Mouse (Mus musculus) MEL (cell line): ENCODE data around the gene Trak1. TPM values are rescaled to one million over a fixed set of nuclear protein-coding genes. Genes with fewer than 3 reads are reported as not detected.

Experiments
- DNase-seq: peaks from one replicate; pipeline ENCODE4 v3.0.0; 2011; ENCODE audit warnings: low read depth, low spot score
- H3K27ac ChIP-seq: 2 replicates; pipeline ENCODE4 v1.5.1; 2012; ENCODE audit warnings: low read depth, mild to moderate bottlenecking, control low read depth, low read length, moderate library complexity; ENCODE audit not compliant: control insufficient read depth
- H3K27me3 ChIP-seq, 2 experiments: fragments of 150-350 bp in 1 of 2; sonication (generic) in 1 of 2; 2 replicates each; pipeline ENCODE4 v1.6.1; 2012; ENCODE audit warnings: low read length in 2 of 2, mild to moderate bottlenecking in 2 of 2, improper control_type of control experiment in 1 of 2, moderate library complexity in 1 of 2; ENCODE audit not compliant: insufficient read depth in 2 of 2, control insufficient read depth in 1 of 2
- H3K36me3 ChIP-seq, 2 experiments: 2 replicates each; pipeline ENCODE4 v1.6.1; 2012 to 2014; ENCODE audit warnings: low read length in 2 of 2, improper control_type of control experiment in 1 of 2, inconsistent platforms in 1 of 2, mild to moderate bottlenecking in 1 of 2; ENCODE audit not compliant: insufficient read depth in 2 of 2, control insufficient read depth in 1 of 2
- H3K4me1 ChIP-seq, 2 experiments: fragments of 150-350 bp in 1 of 2; sonication (generic) in 1 of 2; 2 replicates each; pipeline ENCODE4 v1.6.1; 2012; ENCODE audit warnings: low read length in 2 of 2, improper control_type of control experiment in 1 of 2, mild to moderate bottlenecking in 1 of 2; ENCODE audit not compliant: insufficient read depth in 2 of 2, control insufficient read depth in 1 of 2
- H3K4me3 ChIP-seq, 2 experiments: fragments of 150-350 bp in 1 of 2; sonication (generic) in 1 of 2; 2 replicates each; pipeline ENCODE4 v1.5.1; 2012; ENCODE audit warnings: low read depth in 2 of 2, low read length in 2 of 2, mild to moderate bottlenecking in 2 of 2, moderate library complexity in 2 of 2, control low read depth in 1 of 2, improper control_type of control experiment in 1 of 2; ENCODE audit not compliant: control insufficient read depth in 1 of 2, insufficient read depth in 1 of 2
- H3K79me2 ChIP-seq: 2 replicates; pipeline ENCODE4 v1.6.1; 2012; ENCODE audit warnings: mild to moderate bottlenecking, low read length, moderate library complexity; ENCODE audit not compliant: control insufficient read depth, poor library complexity, insufficient read depth
- H3K9ac ChIP-seq: 2 replicates; pipeline ENCODE4 v1.6.1; 2012; ENCODE audit warnings: low read depth, mild to moderate bottlenecking, control low read depth, low read length, moderate library complexity; ENCODE audit not compliant: control insufficient read depth, poor library complexity, severe bottlenecking
- H3K9me3 ChIP-seq: fragments of 150-350 bp; sonication (generic); replicated peaks from 2 replicates; pipeline ENCODE4 v1.6.1; 2012; ENCODE audit warnings: mild to moderate bottlenecking, low read length, improper control_type of control experiment, moderate library complexity; ENCODE audit not compliant: insufficient read depth
- BHLHE40 ChIP-seq: IDR thresholded peaks from 2 replicates; pipeline ENCODE4 v1.6.1; 2012; ENCODE audit warnings: low read depth, mild to moderate bottlenecking, inconsistent platforms, low read length, improper control_type of control experiment, borderline replicate concordance
- CTCF ChIP-seq, 3 experiments: IDR thresholded peaks in 2 of 3; conservative IDR thresholded peaks in 1 of 3; 2 replicates each; pipeline ENCODE4 v1.5.1; 2011 to 2012; ENCODE audit warnings: low read length in 3 of 3, low read depth in 2 of 3, mild to moderate bottlenecking in 2 of 3, improper control_type of control experiment in 1 of 3, inconsistent platforms in 1 of 3, mixed read lengths in 1 of 3, moderate library complexity in 1 of 3; ENCODE audit not compliant: control insufficient read depth in 1 of 3, insufficient read depth in 1 of 3, poor library complexity in 1 of 3, severe bottlenecking in 1 of 3
- E2F4 ChIP-seq: IDR thresholded peaks from 2 replicates; pipeline ENCODE4 v1.6.1; 2011; ENCODE audit warnings: low read depth, low read length, improper control_type of control experiment, borderline replicate concordance
- ELF1 ChIP-seq: IDR thresholded peaks from 2 replicates; pipeline ENCODE4 v1.6.1; 2014; ENCODE audit warnings: low read depth, mild to moderate bottlenecking, inconsistent platforms, low read length, improper control_type of control experiment, moderate library complexity
- EP300 ChIP-seq, 2 experiments: IDR thresholded peaks; 2 replicates each; pipeline ENCODE4 v1.6.1; 2011; ENCODE audit warnings: improper control_type of control experiment in 2 of 2, low read length in 2 of 2, low read depth in 1 of 2, mild to moderate bottlenecking in 1 of 2
- GABPA ChIP-seq: IDR thresholded peaks from 2 replicates; pipeline ENCODE4 v1.6.1; 2012; ENCODE audit warnings: low read depth, mild to moderate bottlenecking, inconsistent platforms, low read length, improper control_type of control experiment, moderate library complexity
- GATA1 ChIP-seq: IDR thresholded peaks from 2 replicates; pipeline ENCODE4 v1.6.1; 2011; ENCODE audit warnings: low read depth, low read length, improper control_type of control experiment
- HCFC1 ChIP-seq: IDR thresholded peaks from 2 replicates; pipeline ENCODE4 v1.6.1; 2012; ENCODE audit warnings: low read depth, mild to moderate bottlenecking, inconsistent platforms, low read length, improper control_type of control experiment, moderate library complexity
- KAT2A ChIP-seq: conservative IDR thresholded peaks from 2 replicates; pipeline ENCODE4 v1.6.1; 2012; ENCODE audit warnings: low read depth, low read length, improper control_type of control experiment, inconsistent platforms
- MAFK ChIP-seq: IDR thresholded peaks from 2 replicates; pipeline ENCODE4 v1.6.1; 2011; ENCODE audit warnings: low read depth, mild to moderate bottlenecking, low read length, improper control_type of control experiment, borderline replicate concordance
- MYC ChIP-seq: IDR thresholded peaks from 2 replicates; pipeline ENCODE4 v1.6.1; 2011; ENCODE audit warnings: low read depth, mild to moderate bottlenecking, low read length, improper control_type of control experiment, moderate library complexity
- NELFE ChIP-seq: IDR thresholded peaks from 2 replicates; pipeline ENCODE4 v1.6.1; 2011; ENCODE audit warnings: low read depth, low read length, improper control_type of control experiment
- NRF1 ChIP-seq: IDR thresholded peaks from 2 replicates; pipeline ENCODE4 v1.6.1; 2014; ENCODE audit warnings: low read depth, mild to moderate bottlenecking, inconsistent platforms, low read length, improper control_type of control experiment, moderate library complexity; ENCODE audit not compliant: poor library complexity, insufficient read depth, severe bottlenecking
- POLR2AphosphoS2 ChIP-seq: IDR thresholded peaks from 2 replicates; pipeline ENCODE4 v1.6.1; 2011; ENCODE audit warnings: low read length, improper control_type of control experiment
- RCOR1 ChIP-seq: IDR thresholded peaks from 2 replicates; pipeline ENCODE4 v1.6.1; 2012; ENCODE audit warnings: low read depth, mild to moderate bottlenecking, inconsistent platforms, low read length, improper control_type of control experiment
- SIN3A ChIP-seq: IDR thresholded peaks from 2 replicates; pipeline ENCODE4 v1.6.1; 2012; ENCODE audit warnings: low read length, improper control_type of control experiment, inconsistent platforms
- TAL1 ChIP-seq: IDR thresholded peaks from 2 replicates; pipeline ENCODE4 v1.6.1; 2012; ENCODE audit warnings: mild to moderate bottlenecking, inconsistent platforms, low read length, moderate library complexity, mixed read lengths
- TBP ChIP-seq: IDR thresholded peaks from 2 replicates; pipeline ENCODE4 v1.8.0; 2011; ENCODE audit warnings: low read depth, low read length, improper control_type of control experiment
- TCF12 ChIP-seq: IDR thresholded peaks from 2 replicates; pipeline ENCODE4 v1.6.1; 2014; ENCODE audit warnings: low read depth, mild to moderate bottlenecking, inconsistent platforms, low read length, improper control_type of control experiment, moderate library complexity
- UBTF ChIP-seq: IDR thresholded peaks from 2 replicates; pipeline ENCODE4 v1.6.1; 2012; ENCODE audit warnings: low read depth, mild to moderate bottlenecking, inconsistent platforms, low read length, improper control_type of control experiment, moderate library complexity, borderline replicate concordance; ENCODE audit not compliant: insufficient read depth
- USF1 ChIP-seq: IDR thresholded peaks from 2 replicates; pipeline ENCODE4 v1.6.1; 2014; ENCODE audit warnings: low read depth, mild to moderate bottlenecking, inconsistent platforms, low read length, improper control_type of control experiment, moderate library complexity
- USF2 ChIP-seq, 2 experiments: IDR thresholded peaks; 2 replicates each; pipeline ENCODE4 v1.6.1; 2011 to 2012; ENCODE audit warnings: improper control_type of control experiment in 2 of 2, low read length in 2 of 2, borderline replicate concordance in 1 of 2, inconsistent platforms in 1 of 2, low read depth in 1 of 2, mild to moderate bottlenecking in 1 of 2; ENCODE audit not compliant: insufficient read depth in 1 of 2
- ZC3H11A ChIP-seq: IDR thresholded peaks from 2 replicates; pipeline ENCODE4 v1.6.1; 2012; ENCODE audit warnings: low read depth, mild to moderate bottlenecking, inconsistent platforms, low read length, improper control_type of control experiment
- ZKSCAN1 ChIP-seq: IDR thresholded peaks from 2 replicates; pipeline ENCODE4 v1.6.1; 2012; ENCODE audit warnings: low read depth, mild to moderate bottlenecking, inconsistent platforms, low read length, improper control_type of control experiment, moderate library complexity
- ZMIZ1 ChIP-seq: IDR thresholded peaks from 2 replicates; pipeline ENCODE4 v1.6.1; 2012; ENCODE audit warnings: low read depth, mild to moderate bottlenecking, inconsistent platforms, low read length, improper control_type of control experiment, moderate library complexity
- ZNF384 ChIP-seq: IDR thresholded peaks from 2 replicates; pipeline ENCODE4 v1.6.1; 2012; ENCODE audit warnings: low read depth, mild to moderate bottlenecking, inconsistent platforms, low read length, improper control_type of control experiment
- polyA plus RNA-seq, 2 experiments: library from polyadenylated mRNA; stranded (reverse) in 1 of 2; unstranded in 1 of 2; fragments of >175 nt in 1 of 2; fragments of >200 nt in 1 of 2; gene quantifications; 2 replicates each; pipeline versions ENCODE4 v1.2.1 to v1.2.4; 2012; ENCODE audit warnings: low replicate concordance in 2 of 2, low read depth in 1 of 2; ENCODE audit not compliant: insufficient read length in 2 of 2, insufficient read depth in 1 of 2, missing spikeins in 1 of 2
- total RNA-seq: library from RNA; depleted of rRNA; stranded (reverse); fragments of 300-350 nt; gene quantifications from 2 replicates; pipeline ENCODE4 v1.2.3, GENCODE M21; 2012

Trak1 gene
- total and polyA plus RNA-seq, 3 experiments = 16.2 to 35.5 TPM; not detected in 1

GRCm38 (mm10) chr9:121344344-121344743, 47.0 kb downstream of the Trak1 start:
- peaks cover 0 to 2% of the 10 kb centered on the region in 2 experiments; a peak in 1 of 4 replicates for H3K4me1 ChIP-seq
- no peaks in the 10 kb centered on the region for H3K27me3 ChIP-seq
- no peak for DNase-seq
- H3K4me3 ChIP-seq = no peak overlapping the region
- H3K9me3 ChIP-seq = no peaks in the 10 kb centered on the region
- TF ChIP-seq UBTF = no peak
- TF ChIP-seq E2F4 = no peak
- no peak for TF ChIP-seq TAL1
- TF ChIP-seq TCF12 = no peak
- TF ChIP-seq USF1 = no peak
- no peak for TF ChIP-seq MYC
- no peak for TF ChIP-seq BHLHE40
- no peak for TF ChIP-seq TBP
- TF ChIP-seq NELFE = no peak
- TF ChIP-seq ZMIZ1 = no peak
- TF ChIP-seq USF2 (IDR thresholded peaks at IDR 0.05; ENCODE audit: borderline replicate concordance in 1 of 2, insufficient read depth in 1 of 2, low read depth in 1 of 2, low read length in 2 of 2) = no peak
- TF ChIP-seq MAFK = no peak
- no peak for TF ChIP-seq GABPA
- no peak for TF ChIP-seq POLR2AphosphoS2
- TF ChIP-seq ZNF384 = no peak
- H3K36me3 ChIP-seq = no peaks in the 10 kb centered on the region; a peak in 1 of 4 replicates
- H3K27ac ChIP-seq = no peak overlapping the region
- H3K79me2 ChIP-seq = no peaks in the 10 kb centered on the region; the same call in 1 of the 2 replicates
- no peak overlapping the region for H3K9ac ChIP-seq

GRCm38 (mm10) chr9:121345427-121346130, 48.3 kb downstream of the Trak1 start:
- DNase-seq = no peak
- TF ChIP-seq NELFE (no peak), KAT2A (no peak), EP300 (IDR thresholded peaks at IDR 0.05; ENCODE audit: low read depth in 1 of 2, low read length in 2 of 2) (no peak), CTCF (IDR thresholded peaks at IDR 0.05 in 2 of 3, conservative IDR thresholded peaks at IDR 0.05 in 1 of 3; ENCODE audit: control insufficient read depth in 1 of 3, insufficient read depth in 1 of 3, low read depth in 2 of 3, low read length in 3 of 3, poor library complexity in 1 of 3, severe bottlenecking in 1 of 3) (no peak), RCOR1 (no peak), NRF1 (no peak), SIN3A (no peak), GATA1 (no peak), MYC (no peak), ZKSCAN1 (no peak), BHLHE40 (no peak), ELF1 (no peak), HCFC1 (no peak), ZC3H11A (no peak)
- TF ChIP-seq, all 39 proteins: peak for 0

More at GRCm38 (mm10) chr9:121345427-121346130, 48.3 kb downstream of the Trak1 start:
- Histone ChIP-seq H3K27me3 (no peaks in the 10 kb centered on the region), H3K4me3 (no peak overlapping the region), H3K9me3 (no peaks in the 10 kb centered on the region), H3K36me3 (peaks cover 0 to 5% of the 10 kb centered on the region in 2 experiments; a peak in 3 of 4 replicates), H3K4me1 (peaks cover 2 to 6% of the 10 kb centered on the region in 2 experiments; a peak in 3 of 4 replicates), H3K79me2 (peaks cover 2% of the 10 kb centered on the region; the same call in 1 of the 2 replicates), H3K9ac (no peak overlapping the region), H3K27ac (no peak overlapping the region)
